Mouse (Mus musculus) heart, postnatal 25 days (tissue): ENCODE measurements around the gene Tubgcp3. TPM values are rescaled to one million over a fixed set of nuclear protein-coding genes. Genes with fewer than 3 reads are reported as not detected.

Experiments
- DNase-seq: peaks from one replicate; pipeline ENCODE4 v3.0.0; 2022; ENCODE audit warnings: low spot score
- intact Hi-C: fragments of 180-260 bp; cut with DNase I; formaldehyde crosslinking; loops from one replicate; pipeline ENCODE4 v1.15.1; 2025
- microRNA-seq: library from miRNA; unstranded; fragments of <30 nt; microRNA quantifications from one replicate; pipeline ENCODE4 v1.2.0, GENCODE M21; 2022
- total RNA-seq, 2 experiments: library from RNA; stranded (reverse); gene quantifications; 2 replicates each; pipeline ENCODE4 v1.2.3; 2021

The Tubgcp3 gene
- total RNA-seq, 2 experiments from 2014 or later = 11.1 to 12.6 TPM

DNA sequence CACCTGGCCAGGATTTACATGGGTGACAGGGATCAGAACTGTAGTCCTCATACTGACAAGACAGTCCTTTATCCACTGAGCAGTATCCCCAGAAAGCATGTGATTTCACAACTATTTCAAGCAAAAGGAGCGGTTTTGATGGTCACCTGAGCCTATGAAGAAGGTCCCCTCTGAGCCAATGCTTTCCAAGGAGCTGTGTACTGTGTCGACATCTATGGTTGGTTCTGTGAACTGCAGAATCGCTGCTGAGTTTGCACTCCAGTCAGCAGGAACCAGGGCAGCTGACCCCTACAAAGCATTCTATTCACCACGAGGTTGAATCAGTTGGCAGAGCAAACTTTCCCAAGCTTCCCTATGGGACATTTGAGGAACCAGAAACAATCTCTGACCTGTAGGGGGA, 107.7 kb downstream of the Tubgcp3 start:
- intact Hi-C loops = loop anchor here (2.0 to 5.0 kb wide), 2 partner anchors 113 to 566 kb away; no protein-coding TSS in a partner anchor
- DNase-seq = no peak

Small RNAs within 50 kb of the gene (microRNA-seq; reads per million reads assigned to microRNA genes)
- not detected for gene Gm26483

Other genes starting within 250 kb of the Tubgcp3 start
- not detected for gene Spaca7, start 99.2 kb downstream of the Tubgcp3 start, total RNA-seq
- 10 to 100 TPM; 82.7 to 84.0 TPM for gene Atp11a, start 84.8 kb upstream of the Tubgcp3 start, total RNA-seq
- gene Mcf2l, start 201.6 kb upstream of the Tubgcp3 start, total RNA-seq = 10 to 100 TPM; 44.7 to 69.4 TPM